Mouse (Mus musculus) bone marrow, adult 2 months (tissue): ENCODE measurements at regions not wholly inside any gene's neighbourhood (a gene's known extent, or its start where the extent isn't known, plus 50 kb on each side); places are given as distances from the start of the nearest gene placed in this dataset.

ENCODE experiments used
- H3K27ac ChIP-seq: fragments of 200-500 bp; 2 replicates; pipeline ENCODE4 v1.5.1; 2012; ENCODE audit warnings: low read depth, mild to moderate bottlenecking, control low read depth, inconsistent platforms, low read length; ENCODE audit not compliant: control insufficient read depth, poor library complexity, insufficient read depth
- H3K4me1 ChIP-seq: fragments of 200-500 bp; 2 replicates; pipeline ENCODE4 v1.6.1; 2011; ENCODE audit warnings: low read length; ENCODE audit not compliant: control insufficient read depth, insufficient read depth
- H3K4me3 ChIP-seq: fragments of 200-500 bp; replicated peaks from 2 replicates; pipeline ENCODE3; 2011; ENCODE audit warnings: mild to moderate bottlenecking, low read depth, low read length, control low read depth; ENCODE audit not compliant: control insufficient read depth
- CTCF ChIP-seq: fragments of 200-500 bp; IDR thresholded peaks from 2 replicates; pipeline ENCODE4 v1.5.1; 2011; ENCODE audit warnings: low read length, control low read depth; ENCODE audit not compliant: control insufficient read depth, insufficient read depth
- POLR2A ChIP-seq: fragments of 200-500 bp; IDR thresholded peaks from 2 replicates; pipeline ENCODE4 v1.6.1; 2011; ENCODE audit warnings: low read depth, mild to moderate bottlenecking, control low read depth, low read length, borderline replicate concordance; ENCODE audit not compliant: control insufficient read depth
- WGBS: fragments of 180-500 bp; shearing (Covaris S2); methylation state at CpG from one replicate; pipeline ENCODE4 v1.1.7; 2018; 5-methylcytosine and 5-hydroxymethylcytosine counted together

- TF ChIP-seq CTCF: no peak
- TF ChIP-seq POLR2A: no peak
- Histone ChIP-seq H3K4me1 (no peaks in the 10 kb centered on the region), H3K4me3 (no peak overlapping the region), H3K27ac (no peak overlapping the region)
- 74% methylated on average over 3 of the region's 3 CpGs for WGBS
Measured at GRCm38 (mm10) chr11:111663269-111663668, 597.3 kb downstream of the Kcnj2 start.

- no peak overlapping the region for H3K4me3 ChIP-seq
- H3K27ac ChIP-seq: no peak overlapping the region
- WGBS: 80% methylated on average over 6 of the region's 6 CpGs
- no peaks in the 10 kb centered on the region for H3K4me1 ChIP-seq
- no peak for TF ChIP-seq CTCF
- no peak for TF ChIP-seq POLR2A
Measured at GRCm38 (mm10) chr11:111666336-111666735, 600.4 kb downstream of the Kcnj2 start.

GRCm38 (mm10) chr11:111671865-111672264 is 605.9 kb downstream of the Kcnj2 start:
- WGBS: 51% methylated on average over 2 of the region's 2 CpGs
- H3K4me3 ChIP-seq: no peak overlapping the region
- TF ChIP-seq POLR2A (no peak), CTCF (no peak)
- no peaks in the 10 kb centered on the region for H3K4me1 ChIP-seq
- no peak overlapping the region for H3K27ac ChIP-seq

GRCm38 (mm10) chr11:111675673-111676072 is 609.7 kb downstream of the Kcnj2 start:
- TF ChIP-seq CTCF (no peak), POLR2A (no peak)
- H3K4me3 ChIP-seq: no peak overlapping the region
- no peaks in the 10 kb centered on the region for H3K4me1 ChIP-seq
- H3K27ac ChIP-seq: no peak overlapping the region
- 37% methylated on average over 1 of the region's 1 CpGs for WGBS

- Histone ChIP-seq H3K4me1 (no peaks in the 10 kb centered on the region), H3K27ac (no peak overlapping the region), H3K4me3 (no peak overlapping the region)
- TF ChIP-seq CTCF (no peak), POLR2A (no peak)
- WGBS: 76% methylated on average over 7 of the region's 7 CpGs
Measured at GRCm38 (mm10) chr11:111682341-111682740, 616.4 kb downstream of the Kcnj2 start.

DNA sequence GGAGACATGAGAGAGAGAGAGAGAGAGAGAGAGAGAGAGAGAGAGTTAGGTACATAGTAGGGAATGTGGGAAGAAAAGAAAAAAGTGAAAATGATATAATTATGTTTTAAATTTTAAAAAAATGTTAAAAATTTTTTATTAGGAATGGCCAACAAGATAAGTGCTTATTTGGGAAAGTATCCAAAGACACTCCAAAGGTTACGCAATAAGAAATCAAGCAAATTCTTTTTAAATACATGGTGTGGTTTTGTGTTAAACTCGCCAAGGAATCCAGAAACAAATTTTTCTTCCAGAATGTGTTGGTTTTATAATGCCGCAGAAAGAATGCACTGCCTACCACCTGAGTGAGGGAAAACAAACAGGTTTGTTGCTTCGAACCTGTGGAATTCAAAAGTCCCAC is 617.9 kb downstream of the Kcnj2 start:
- TF ChIP-seq POLR2A: no peak
- TF ChIP-seq CTCF: no peak
- 84% methylated on average over 4 of the region's 4 CpGs for WGBS
- Histone ChIP-seq H3K4me3 (no peak overlapping the region), H3K27ac (no peak overlapping the region), H3K4me1 (no peaks in the 10 kb centered on the region)

DNA sequence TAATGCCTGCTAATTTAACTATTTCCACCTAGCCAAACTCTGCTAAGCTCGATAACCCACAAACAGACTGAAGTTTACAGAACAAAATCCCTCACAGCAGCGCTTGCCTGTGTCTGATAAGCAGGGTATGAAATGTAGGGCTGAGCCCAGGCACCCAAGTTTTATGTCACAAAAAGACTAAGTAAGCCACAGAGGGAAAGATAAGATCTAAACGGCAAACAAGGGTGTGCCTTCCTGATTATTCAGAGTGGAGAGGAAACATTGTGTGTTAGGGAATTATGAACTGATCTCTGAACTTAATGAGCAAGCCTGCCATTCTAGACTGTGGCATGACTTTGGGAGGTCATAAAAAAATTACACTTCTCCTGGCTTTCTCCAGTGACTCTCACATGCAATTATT is 621.8 kb downstream of the Kcnj2 start:
- Histone ChIP-seq H3K4me3 (no peak overlapping the region), H3K27ac (no peak overlapping the region)
- WGBS: 6% methylated on average over 3 of the region's 3 CpGs

GRCm38 (mm10) chr11:111688186-111688860 is 622.4 kb downstream of the Kcnj2 start:
- WGBS: 56% methylated on average over 6 of the region's 6 CpGs
- no peak for TF ChIP-seq CTCF
- no peak for TF ChIP-seq POLR2A
- Histone ChIP-seq H3K4me1 (no peaks in the 10 kb centered on the region), H3K27ac (no peak overlapping the region), H3K4me3 (no peak overlapping the region)

More for the DNA sequence above, 621.8 kb downstream of the Kcnj2 start:
- no peaks in the 10 kb centered on the region for H3K4me1 ChIP-seq
- no peak for TF ChIP-seq CTCF
- TF ChIP-seq POLR2A: no peak

- no peaks in the 10 kb centered on the region for H3K4me1 ChIP-seq
- 29% methylated on average over 2 of the region's 2 CpGs for WGBS
- H3K27ac ChIP-seq: no peak overlapping the region
- TF ChIP-seq CTCF: no peak
- TF ChIP-seq POLR2A: no peak
- no peak overlapping the region for H3K4me3 ChIP-seq
Measured at GRCm38 (mm10) chr11:111689899-111690298, 623.9 kb downstream of the Kcnj2 start.
